In genomic region chr8:80315371-80315770, GRCm38 (mm10) we compare ENCODE assay signal across 7 mouse cellular contexts.
DNase-seq lines count a peak whose midpoint lies in the region; ATAC-seq and TF ChIP-seq lines count a peak whose summit lies in the region.

No protein-coding gene starts in this region.

- 3% methylated on average over 13 of the region's 13 CpGs for WGBS in hindbrain, embryonic 11.5 days
- WGBS in limb, embryonic 11.5 days, result 1% methylated on average over 13 of the region's 13 CpGs
- 5% methylated on average over 13 of the region's 13 CpGs for WGBS in midbrain, embryonic 10.5 days
- WGBS in stomach, embryonic 15.5 days, result 5% methylated on average over 13 of the region's 13 CpGs

- TF ChIP-seq RAD21 in CH12.LX (IDR thresholded peaks at IDR 0.05; ENCODE audit: low read depth, low read length), result no peak

- ATAC-seq in hindbrain, embryonic 11.5 days (ENCODE audit: low FRiP score), result peak; percentile 82
- peak; percentile 51 for ATAC-seq in limb, embryonic 11.5 days (ENCODE audit: insufficient number of reproducible peaks, low FRiP score, low TSS enrichment, low read depth)
- peak; percentile 65; the same call in 1 of the 2 replicates for ATAC-seq in stomach, embryonic 15.5 days (ENCODE audit: insufficient read depth, low FRiP score, low read depth)

- H3K27me3 ChIP-seq in CH12.LX (replicated peaks), result no peaks in the 10 kb centered on the region
- H3K27me3 ChIP-seq in hindbrain, embryonic 11.5 days (ENCODE audit: control insufficient read depth, insufficient read depth, low read length), result no peaks in the 10 kb centered on the region
- H3K27me3 ChIP-seq in limb, embryonic 11.5 days (ENCODE audit: control insufficient read depth, insufficient read depth, low read length), result no peaks in the 10 kb centered on the region
- H3K27me3 ChIP-seq in midbrain, embryonic 10.5 days (ENCODE audit: low read depth, poor library complexity, severe bottlenecking), result peaks cover 69% of the 10 kb centered on the region
- H3K27me3 ChIP-seq in stomach, embryonic 15.5 days (replicated peaks), result no peaks in the 10 kb centered on the region

- H3K4me3 ChIP-seq in CH12.LX (replicated peaks in 1 of 3; ENCODE audit: low read depth in 2 of 3, low read length in 2 of 3, poor library complexity in 1 of 3), result no peak overlapping the region
- no peak overlapping the region for H3K4me3 ChIP-seq in hindbrain, embryonic 11.5 days (ENCODE audit: low read depth, low read length)
- no peak overlapping the region for H3K4me3 ChIP-seq in limb, embryonic 11.5 days (ENCODE audit: low read depth, low read length)
- H3K4me3 ChIP-seq in midbrain, embryonic 10.5 days, result peak overlapping the region; percentile 42
- H3K4me3 ChIP-seq in stomach, embryonic 15.5 days (replicated peaks), result peak overlapping the region; percentile 14; the same call in 1 of the 2 replicates

- no peak for TF ChIP-seq CTCF in CH12.LX (conservative IDR thresholded peaks at IDR 0.05 in 1 of 2, IDR thresholded peaks at IDR 0.05 in 1 of 2; ENCODE audit: low read depth in 2 of 2, low read length in 2 of 2)

- in situ Hi-C loops in CH12.LX (cut with MboI; ENCODE audit: low pct_ligation_motif_present, low pct_unique_long_range_greater_than_20kb, low sequenced_read_pairs), result no loop called here

- no peak for TF ChIP-seq POLR2A in CH12.LX (IDR thresholded peaks at IDR 0.05; ENCODE audit: low read depth, low read length)

- no peaks in the 10 kb centered on the region for H3K9me3 ChIP-seq in CH12.LX (replicated peaks; ENCODE audit: low read length)
- no peaks in the 10 kb centered on the region for H3K9me3 ChIP-seq in hindbrain, embryonic 11.5 days (ENCODE audit: control insufficient read depth, low read length)
- no peaks in the 10 kb centered on the region for H3K9me3 ChIP-seq in limb, embryonic 11.5 days (ENCODE audit: control insufficient read depth, low read length)
- H3K9me3 ChIP-seq in midbrain, embryonic 10.5 days (replicated peaks), result no peaks in the 10 kb centered on the region
- H3K9me3 ChIP-seq in stomach, embryonic 15.5 days, result no peaks in the 10 kb centered on the region

- DNase-seq in 3T3-L1 (ENCODE audit: low read depth, low spot score) (peak; percentile 14), CH12.LX (ENCODE audit: extremely low read depth) (peak; percentile 3)
- DNase-seq in embryo, embryonic 10 days (ENCODE audit: low spot score), result peak; percentile 72
- DNase-seq in hindbrain, embryonic 11.5 days (ENCODE audit: low spot score), result peak; percentile 72
- DNase-seq in limb, embryonic 11.5 days (ENCODE audit: low spot score), result peak; percentile 77
- DNase-seq in midbrain, embryonic 10.5 days (ENCODE audit: low spot score), result peak; percentile 73

- H3K36me3 ChIP-seq in CH12.LX (replicated peaks in 1 of 2; ENCODE audit: control insufficient read depth in 1 of 2, insufficient read depth in 1 of 2, low read length in 1 of 2), result no peaks in the 10 kb centered on the region
- no peaks in the 10 kb centered on the region for H3K36me3 ChIP-seq in hindbrain, embryonic 11.5 days (ENCODE audit: control insufficient read depth, insufficient read depth, low read length)
- H3K36me3 ChIP-seq in limb, embryonic 11.5 days (ENCODE audit: control insufficient read depth, insufficient read depth, low read length), result no peaks in the 10 kb centered on the region
- no peaks in the 10 kb centered on the region for H3K36me3 ChIP-seq in midbrain, embryonic 10.5 days
- no peaks in the 10 kb centered on the region for H3K36me3 ChIP-seq in stomach, embryonic 15.5 days

- no peak overlapping the region for H3K9ac ChIP-seq in CH12.LX (ENCODE audit: insufficient read depth, low read depth)
- H3K9ac ChIP-seq in hindbrain, embryonic 11.5 days (ENCODE audit: low read depth, low read length), result peak overlapping the region; percentile 11; the same call in 1 of the 2 replicates
- peak overlapping the region; percentile 34; the same call in 1 of the 2 replicates for H3K9ac ChIP-seq in limb, embryonic 11.5 days (ENCODE audit: low read length)
- no peak overlapping the region for H3K9ac ChIP-seq in stomach, embryonic 15.5 days

- no peak for TF ChIP-seq EP300 in CH12.LX (IDR thresholded peaks at IDR 0.05; ENCODE audit: low read length)

- no peak overlapping the region for H3K27ac ChIP-seq in CH12.LX (ENCODE audit: insufficient read depth, low read depth)
- H3K27ac ChIP-seq in hindbrain, embryonic 11.5 days (ENCODE audit: low read depth, low read length), result no peak overlapping the region
- peak overlapping the region; percentile 42 for H3K27ac ChIP-seq in limb, embryonic 11.5 days (replicated peaks; ENCODE audit: low read depth, low read length)
- H3K27ac ChIP-seq in midbrain, embryonic 10.5 days (replicated peaks), result peak overlapping the region; percentile 71
- peak overlapping the region; percentile 44; the same call in 1 of the 2 replicates for H3K27ac ChIP-seq in stomach, embryonic 15.5 days

- peaks cover 0 to 22% of the 10 kb centered on the region in 2 experiments; a peak in 2 of 4 replicates for H3K4me1 ChIP-seq in CH12.LX (ENCODE audit: control insufficient read depth in 1 of 2, insufficient read depth in 2 of 2)
- H3K4me1 ChIP-seq in hindbrain, embryonic 11.5 days (replicated peaks; ENCODE audit: control insufficient read depth, insufficient read depth, low read length), result 0 out of 2 replicates have a peak, but pooled peaks cover 3% of the 10 kb centered on the region
- peaks cover 24% of the 10 kb centered on the region for H3K4me1 ChIP-seq in limb, embryonic 11.5 days (ENCODE audit: control insufficient read depth, insufficient read depth, low read length)
- H3K4me1 ChIP-seq in midbrain, embryonic 10.5 days, result peaks cover 34% of the 10 kb centered on the region
- peaks cover 14% of the 10 kb centered on the region for H3K4me1 ChIP-seq in stomach, embryonic 15.5 days

- H3K4me2 ChIP-seq in CH12.LX (ENCODE audit: insufficient read depth, low read depth, poor library complexity, severe bottlenecking), result no peak overlapping the region
- peak overlapping the region; percentile 19 for H3K4me2 ChIP-seq in hindbrain, embryonic 11.5 days (replicated peaks; ENCODE audit: low read depth, low read length)
- H3K4me2 ChIP-seq in limb, embryonic 11.5 days (ENCODE audit: low read depth, severe bottlenecking), result peak overlapping the region; percentile 39
- H3K4me2 ChIP-seq in stomach, embryonic 15.5 days, result peak overlapping the region; percentile 53

- dilution Hi-C loops in CH12.LX (cut with MboI; ENCODE audit: extremely low pct_ligation_motif_present, extremely low pct_unique_long_range_greater_than_20kb, low sequenced_read_pairs), result no loop called here

- H3K79me2 ChIP-seq in CH12.LX (replicated peaks; ENCODE audit: control insufficient read depth, extremely low read depth, insufficient read depth, poor library complexity, severe bottlenecking), result no peaks in the 10 kb centered on the region

TF ChIP-seq in CH12.LX, 34 proteins besides CTCF, POLR2A, EP300 and RAD21:
- TF ChIP-seq JUND (conservative IDR thresholded peaks at IDR 0.05; ENCODE audit: low read depth, low read length), result no peak
- TF ChIP-seq USF2 (conservative IDR thresholded peaks at IDR 0.05; ENCODE audit: low read depth, low read length), result no peak
- TF ChIP-seq CHD2 (IDR thresholded peaks at IDR 0.05; ENCODE audit: low read length), result no peak
- TF ChIP-seq KAT2A (IDR thresholded peaks at IDR 0.05; ENCODE audit: insufficient replicate concordance, low read length), result no peak
- no peak for TF ChIP-seq HCFC1 (IDR thresholded peaks at IDR 0.05; ENCODE audit: low read depth, low read length)
- no peak for TF ChIP-seq SMC3 (IDR thresholded peaks at IDR 0.05; ENCODE audit: low read depth, low read length)
- TF ChIP-seq ZKSCAN1 (IDR thresholded peaks at IDR 0.05; ENCODE audit: borderline replicate concordance, low read depth, low read length), result no peak
- no peak for TF ChIP-seq MEF2A (IDR thresholded peaks at IDR 0.05; ENCODE audit: borderline replicate concordance, low read depth, low read length)
- no peak for TF ChIP-seq ZMIZ1 (IDR thresholded peaks at IDR 0.05; ENCODE audit: low read depth, low read length)

Comparison
In these comparisons a context has a peak if more than half of its experiments do, and no peak if none do; other contexts are left out.
1. DNase-seq: peak in every context shown above with its lines; median percentile 77 in limb, embryonic 11.5 days; 73 in midbrain, embryonic 10.5 days; 72 in embryo, embryonic 10 days; 72 in hindbrain, embryonic 11.5 days; 14 in 3T3-L1; 3 in CH12.LX.
2. H3K27ac ChIP-seq: peak in limb, embryonic 11.5 days (single experiment), midbrain, embryonic 10.5 days (single experiment) and stomach, embryonic 15.5 days (single experiment); none in CH12.LX (single experiment) and hindbrain, embryonic 11.5 days (single experiment).
3. H3K4me3 ChIP-seq: peak in midbrain, embryonic 10.5 days (single experiment) and stomach, embryonic 15.5 days (single experiment); none in CH12.LX (0 of 3), hindbrain, embryonic 11.5 days (single experiment) and limb, embryonic 11.5 days (single experiment).
4. H3K9ac ChIP-seq: peak in hindbrain, embryonic 11.5 days (single experiment) and limb, embryonic 11.5 days (single experiment); none in CH12.LX (single experiment) and stomach, embryonic 15.5 days (single experiment).
5. Peak in every context shown above with its lines, with median percentiles within 50 percentile points of each other: ATAC-seq.